Mouse (Mus musculus): Measurements from ENCODE around the gene Ptpn23.

The Ptpn23 gene

GRCm38 (mm10) chr9:110361299-110361698 lies 46.7 kb downstream of the Ptpn23 start:
- no peak for DNase-seq (ENCODE audit: low read depth, low spot score)
- Histone ChIP-seq H3K27me3 (ENCODE audit: control insufficient read depth, insufficient read depth, low read length, poor library complexity, severe bottlenecking) (no peaks in the 10 kb centered on the region), H3K36me3 (ENCODE audit: control insufficient read depth, insufficient read depth, low read length, poor library complexity, severe bottlenecking) (peaks cover 13% of the 10 kb centered on the region)

DNA sequence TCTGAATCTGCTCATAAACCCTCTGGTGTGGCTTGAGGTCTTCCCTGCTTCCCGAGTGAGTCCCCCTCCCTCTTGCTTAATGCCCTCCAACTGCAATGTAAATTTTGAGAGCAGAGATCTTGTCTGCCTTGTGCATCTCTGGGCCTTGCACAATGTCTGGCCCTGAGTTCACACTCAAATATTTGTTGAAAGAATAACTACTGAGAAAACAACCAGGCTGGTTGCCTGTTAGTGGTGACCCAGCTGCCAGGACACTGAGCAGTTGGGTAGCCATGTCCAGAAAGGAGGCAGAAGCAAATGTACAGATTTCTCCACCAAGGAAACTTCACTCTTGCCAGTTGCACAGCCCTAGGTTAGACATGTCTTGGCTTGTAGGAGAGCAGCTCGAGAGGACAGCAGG lies 49.7 kb downstream of the Ptpn23 start:
- DNase-seq (ENCODE audit: low read depth, low spot score) = no peak
- Histone ChIP-seq H3K36me3 (ENCODE audit: control insufficient read depth, insufficient read depth, low read length, poor library complexity, severe bottlenecking) (peaks cover 8% of the 10 kb centered on the region), H3K27me3 (ENCODE audit: control insufficient read depth, insufficient read depth, low read length, poor library complexity, severe bottlenecking) (no peaks in the 10 kb centered on the region)

DNA sequence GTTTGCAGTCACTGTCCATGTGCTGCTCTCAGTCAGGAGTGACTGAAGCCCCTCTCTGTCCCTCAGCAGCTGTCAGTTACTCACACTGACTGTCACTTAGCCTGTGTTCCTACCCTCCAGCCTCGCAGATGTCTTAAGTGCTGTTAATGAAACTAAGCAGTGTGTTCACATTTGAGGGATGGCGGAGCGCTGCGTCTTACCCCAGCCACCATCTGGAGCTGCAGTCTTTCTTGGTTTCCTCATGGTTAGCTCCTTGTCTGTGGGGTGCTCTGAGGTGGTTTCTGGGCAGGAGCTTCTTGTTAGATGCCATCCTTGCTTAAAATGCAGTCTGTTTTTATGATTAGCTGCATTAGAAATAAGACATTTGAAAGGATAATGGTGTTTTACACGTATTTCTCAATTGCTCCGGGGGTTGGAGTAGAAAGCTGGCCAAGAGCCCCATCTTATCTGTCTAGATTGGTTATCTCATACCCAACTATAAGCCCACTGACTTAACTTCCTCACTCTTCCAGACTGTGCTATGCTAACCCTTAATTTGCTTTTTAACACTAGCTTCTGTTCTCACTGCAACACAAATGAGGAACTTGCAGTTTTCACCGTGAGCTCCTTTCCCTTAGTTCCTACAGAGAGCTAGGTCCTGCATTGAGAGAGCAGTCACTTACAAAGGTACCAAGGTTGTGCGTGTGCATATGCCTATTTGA lies 55.9 kb downstream of the Ptpn23 start:
- peaks cover 2% of the 10 kb centered on the region; the same call in 1 of the 2 replicates for H3K36me3 ChIP-seq (ENCODE audit: control insufficient read depth, insufficient read depth, low read length, poor library complexity, severe bottlenecking)
- no peaks in the 10 kb centered on the region for H3K27me3 ChIP-seq (ENCODE audit: control insufficient read depth, insufficient read depth, low read length, poor library complexity, severe bottlenecking)
- DNase-seq (ENCODE audit: low read depth, low spot score) = peak; percentile 46

DNA sequence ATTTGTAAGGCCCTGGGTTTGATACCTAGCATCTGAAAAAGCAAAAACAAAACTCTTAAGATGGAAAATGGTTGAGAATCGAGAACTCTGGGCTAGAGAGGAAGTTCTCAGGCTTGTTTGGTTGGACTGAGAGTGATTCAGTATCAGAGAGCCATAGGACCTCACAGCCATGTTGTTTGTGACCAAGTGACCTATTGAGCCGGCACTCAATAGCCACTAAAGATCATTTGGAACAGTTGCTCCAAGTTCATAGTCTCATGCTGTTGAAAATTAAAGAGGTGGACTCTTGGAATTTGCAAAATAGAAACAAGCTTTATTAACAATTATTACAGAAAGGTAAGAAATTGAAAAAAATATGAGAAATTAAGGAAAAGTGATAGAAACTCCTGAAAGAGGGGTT lies 56.7 kb downstream of the Ptpn23 start:
- DNase-seq (ENCODE audit: low read depth, low spot score) = no peak
- Histone ChIP-seq H3K36me3 (ENCODE audit: control insufficient read depth, insufficient read depth, low read length, poor library complexity, severe bottlenecking) (peaks cover 2% of the 10 kb centered on the region; the same call in 1 of the 2 replicates), H3K27me3 (ENCODE audit: control insufficient read depth, insufficient read depth, low read length, poor library complexity, severe bottlenecking) (no peaks in the 10 kb centered on the region)

DNA sequence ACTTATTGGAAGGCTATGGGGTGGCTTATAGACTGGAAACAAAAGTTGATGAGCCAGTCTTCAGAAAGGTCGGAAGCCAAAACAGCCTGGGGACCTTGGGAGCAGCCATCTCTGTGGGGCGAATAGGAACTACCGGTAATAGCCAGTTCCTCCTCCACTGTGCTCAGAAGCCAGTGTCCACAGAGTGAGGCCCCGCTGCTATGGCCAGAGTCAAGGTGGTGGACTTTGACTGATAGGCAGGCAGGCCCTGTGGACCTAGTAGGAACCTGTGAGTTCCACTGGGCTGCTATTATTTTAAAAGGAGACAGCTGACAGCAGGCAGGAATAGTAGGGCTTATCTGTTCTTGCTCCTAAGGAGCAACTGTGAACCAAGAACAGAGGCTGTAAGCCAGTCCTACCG lies 57.4 kb downstream of the Ptpn23 start:
- Histone ChIP-seq H3K36me3 (ENCODE audit: control insufficient read depth, insufficient read depth, low read length, poor library complexity, severe bottlenecking) (peaks cover 2% of the 10 kb centered on the region; the same call in 1 of the 2 replicates), H3K27me3 (ENCODE audit: control insufficient read depth, insufficient read depth, low read length, poor library complexity, severe bottlenecking) (no peaks in the 10 kb centered on the region)
- no peak for DNase-seq (ENCODE audit: low read depth, low spot score)

DNA sequence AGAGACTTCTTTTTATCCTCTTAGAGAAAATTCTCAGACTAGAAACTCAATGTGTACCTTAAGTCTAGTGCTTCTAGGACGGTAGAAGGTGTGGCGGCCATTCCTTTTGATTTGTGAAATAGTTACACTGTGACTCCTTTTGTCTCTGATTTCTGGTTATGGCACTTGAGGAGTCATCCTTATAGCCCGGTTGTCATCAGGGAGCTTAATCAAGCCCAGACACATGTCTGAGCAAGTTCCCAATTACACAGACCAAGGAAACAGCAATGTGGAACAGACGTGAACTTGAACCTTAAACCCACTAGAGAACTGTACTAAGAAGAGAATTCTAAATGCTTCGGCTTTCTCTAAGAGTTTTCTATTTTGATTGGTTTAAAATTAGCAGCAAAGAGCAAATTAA lies 57.8 kb downstream of the Ptpn23 start:
- Histone ChIP-seq H3K36me3 (ENCODE audit: control insufficient read depth, insufficient read depth, low read length, poor library complexity, severe bottlenecking) (peaks cover 2% of the 10 kb centered on the region; the same call in 1 of the 2 replicates), H3K27me3 (ENCODE audit: control insufficient read depth, insufficient read depth, low read length, poor library complexity, severe bottlenecking) (no peaks in the 10 kb centered on the region)
- DNase-seq (ENCODE audit: low read depth, low spot score) = no peak

- Histone ChIP-seq H3K36me3 (ENCODE audit: control insufficient read depth, insufficient read depth, low read length, poor library complexity, severe bottlenecking) (0 out of 2 replicates have a peak, but pooled peaks cover 2% of the 10 kb centered on the region), H3K27me3 (ENCODE audit: control insufficient read depth, insufficient read depth, low read length, poor library complexity, severe bottlenecking) (no peaks in the 10 kb centered on the region)
- DNase-seq (ENCODE audit: low read depth, low spot score) = no peak
Observed at GRCm38 (mm10) chr9:110348899-110349298, 59.1 kb downstream of the Ptpn23 start.

GRCm38 (mm10) chr9:110345057-110345739 lies 62.8 kb downstream of the Ptpn23 start:
- H3K36me3 ChIP-seq (ENCODE audit: control insufficient read depth, insufficient read depth, low read length, poor library complexity, severe bottlenecking) = no peaks in the 10 kb centered on the region
- DNase-seq (ENCODE audit: low read depth, low spot score) = no peak
- H3K27me3 ChIP-seq (ENCODE audit: control insufficient read depth, insufficient read depth, low read length, poor library complexity, severe bottlenecking) = no peaks in the 10 kb centered on the region

GRCm38 (mm10) chr9:110343805-110344204 lies 64.2 kb downstream of the Ptpn23 start:
- DNase-seq (ENCODE audit: low read depth, low spot score) = no peak
- H3K27me3 ChIP-seq (ENCODE audit: control insufficient read depth, insufficient read depth, low read length, poor library complexity, severe bottlenecking) = no peaks in the 10 kb centered on the region
- H3K36me3 ChIP-seq (ENCODE audit: control insufficient read depth, insufficient read depth, low read length, poor library complexity, severe bottlenecking) = no peaks in the 10 kb centered on the region

- no peaks in the 10 kb centered on the region for H3K36me3 ChIP-seq (ENCODE audit: control insufficient read depth, insufficient read depth, low read length, poor library complexity, severe bottlenecking)
- no peaks in the 10 kb centered on the region for H3K27me3 ChIP-seq (ENCODE audit: control insufficient read depth, insufficient read depth, low read length, poor library complexity, severe bottlenecking)
- DNase-seq (ENCODE audit: low read depth, low spot score) = no peak
Observed at GRCm38 (mm10) chr9:110342008-110342407, 66.0 kb downstream of the Ptpn23 start.

GRCm38 (mm10) chr9:110340037-110340750 lies 67.8 kb downstream of the Ptpn23 start:
- DNase-seq (ENCODE audit: low read depth, low spot score) = no peak
- Histone ChIP-seq H3K27me3 (ENCODE audit: control insufficient read depth, insufficient read depth, low read length, poor library complexity, severe bottlenecking) (no peaks in the 10 kb centered on the region), H3K36me3 (ENCODE audit: control insufficient read depth, insufficient read depth, low read length, poor library complexity, severe bottlenecking) (no peaks in the 10 kb centered on the region)

Measured in splenic B cell, adult 2 months (primary cell).